Mouse (Mus musculus): ENCODE measurements around the gene Zfp385b. TPM values are rescaled to one million over a fixed set of nuclear protein-coding genes. Genes with fewer than 3 reads are reported as not detected.

The Zfp385b gene
- polyA plus RNA-seq (2012; fragmentation: generic; extraction: Trizol), result 0.28 TPM

- Histone ChIP-seq H3K36me3 (ENCODE audit: control insufficient read depth, insufficient read depth) (no peaks in the 10 kb centered on the region), H3K27me3 (ENCODE audit: control insufficient read depth, insufficient read depth, insufficient read length) (peaks cover 4% of the 10 kb centered on the region), H3K4me3 (no peak within 1 kb of the TSS), H3K4me2 (ENCODE audit: low read depth) (no peak within 1 kb of the TSS), H3ac (ENCODE audit: control insufficient read depth, insufficient read length) (no peak within 1 kb of the TSS), H3K79me2 (ENCODE audit: control insufficient read depth, insufficient read depth) (no peaks in the 10 kb centered on the region)
- no peak for TF ChIP-seq MAX (IDR thresholded peaks at IDR 0.05; ENCODE audit: low read depth)
- no peak for TF ChIP-seq MYOG (IDR thresholded peaks at IDR 0.05; ENCODE audit: control insufficient read depth in 1 of 3, insufficient read depth in 1 of 3, insufficient read length in 2 of 3, low read depth in 2 of 3)
- no peak for TF ChIP-seq CEBPB (IDR thresholded peaks at IDR 0.05; ENCODE audit: insufficient read depth, poor library complexity, severe bottlenecking)
- no peak for TF ChIP-seq MYOD1 (IDR thresholded peaks at IDR 0.05; ENCODE audit: control insufficient read depth in 1 of 3, insufficient read length in 2 of 3, low read depth in 2 of 3)
- no peak for TF ChIP-seq POLR2A (IDR thresholded peaks at IDR 0.05; ENCODE audit: insufficient read length, low read depth)
- TF ChIP-seq TCF12 (IDR thresholded peaks at IDR 0.05; ENCODE audit: insufficient read depth, poor library complexity, severe bottlenecking), result no peak
- TF ChIP-seq TCF3 (IDR thresholded peaks at IDR 0.05; ENCODE audit: insufficient read length, low read depth), result no peak
- no peak for TF ChIP-seq E2F4 (IDR thresholded peaks at IDR 0.05; ENCODE audit: insufficient read depth)
- no peak for TF ChIP-seq USF1 (IDR thresholded peaks at IDR 0.05; ENCODE audit: low read depth)
- no peak for TF ChIP-seq SRF (IDR thresholded peaks at IDR 0.05; ENCODE audit: control insufficient read depth, insufficient read length, low read depth)
- TF ChIP-seq POLR2AphosphoS2 (IDR thresholded peaks at IDR 0.05; ENCODE audit: insufficient read length, low read depth), result no peak
Observed at GRCm38 (mm10) chr2:77819539-77819938, at the start of gene Zfp385b. TSS of gene Zfp385b (minus strand) at chr2:77819639.

- TF ChIP-seq SRF (IDR thresholded peaks at IDR 0.05; ENCODE audit: control insufficient read depth, insufficient read length, low read depth), result no peak
- no peak for TF ChIP-seq REST (IDR thresholded peaks at IDR 0.05; ENCODE audit: insufficient read depth, insufficient read length)
- no peak for TF ChIP-seq E2F4 (IDR thresholded peaks at IDR 0.05; ENCODE audit: insufficient read depth)
- TF ChIP-seq USF1 (IDR thresholded peaks at IDR 0.05; ENCODE audit: low read depth), result no peak
- no peak for TF ChIP-seq POLR2A (IDR thresholded peaks at IDR 0.05; ENCODE audit: insufficient read length, low read depth)
- TF ChIP-seq TCF3 (IDR thresholded peaks at IDR 0.05; ENCODE audit: insufficient read length, low read depth), result no peak
- no peak for TF ChIP-seq MYOD1 (IDR thresholded peaks at IDR 0.05; ENCODE audit: control insufficient read depth in 1 of 3, insufficient read length in 2 of 3, low read depth in 2 of 3)
- TF ChIP-seq CEBPB (IDR thresholded peaks at IDR 0.05; ENCODE audit: insufficient read depth, poor library complexity, severe bottlenecking), result no peak
- TF ChIP-seq MYOG (IDR thresholded peaks at IDR 0.05; ENCODE audit: control insufficient read depth in 1 of 3, insufficient read depth in 1 of 3, insufficient read length in 2 of 3, low read depth in 2 of 3), result no peak
- TF ChIP-seq MAX (IDR thresholded peaks at IDR 0.05; ENCODE audit: low read depth), result no peak
- H3K79me2 ChIP-seq (ENCODE audit: control insufficient read depth, insufficient read depth), result no peaks in the 10 kb centered on the region
- no peaks in the 10 kb centered on the region for H3K27me3 ChIP-seq (ENCODE audit: control insufficient read depth, insufficient read depth, insufficient read length)
- H3ac ChIP-seq (ENCODE audit: control insufficient read depth, insufficient read length), result no peak overlapping the region
- no peak overlapping the region for H3K4me2 ChIP-seq (ENCODE audit: low read depth)
- no peak overlapping the region for H3K4me3 ChIP-seq
- H3K36me3 ChIP-seq (ENCODE audit: control insufficient read depth, insufficient read depth), result no peaks in the 10 kb centered on the region
Observed at GRCm38 (mm10) chr2:77863934-77864333, 44.5 kb upstream of the Zfp385b start.

GRCm38 (mm10) chr2:77863522-77863921 lies 44.1 kb upstream of the Zfp385b start:
- TF ChIP-seq MYOD1 (IDR thresholded peaks at IDR 0.05; ENCODE audit: control insufficient read depth in 1 of 3, insufficient read length in 2 of 3, low read depth in 2 of 3) (no peak), CEBPB (IDR thresholded peaks at IDR 0.05; ENCODE audit: insufficient read depth, poor library complexity, severe bottlenecking) (no peak), MAX (IDR thresholded peaks at IDR 0.05; ENCODE audit: low read depth) (no peak)
- no peak overlapping the region for H3ac ChIP-seq (ENCODE audit: control insufficient read depth, insufficient read length)
- no peaks in the 10 kb centered on the region for H3K36me3 ChIP-seq (ENCODE audit: control insufficient read depth, insufficient read depth)
- H3K79me2 ChIP-seq (ENCODE audit: control insufficient read depth, insufficient read depth), result no peaks in the 10 kb centered on the region
- H3K4me3 ChIP-seq, result no peak overlapping the region
- no peak overlapping the region for H3K4me2 ChIP-seq (ENCODE audit: low read depth)
- no peaks in the 10 kb centered on the region for H3K27me3 ChIP-seq (ENCODE audit: control insufficient read depth, insufficient read depth, insufficient read length)

- Histone ChIP-seq H3K36me3 (ENCODE audit: control insufficient read depth, insufficient read depth) (no peaks in the 10 kb centered on the region), H3K79me2 (ENCODE audit: control insufficient read depth, insufficient read depth) (no peaks in the 10 kb centered on the region), H3K4me3 (no peak overlapping the region), H3K27me3 (ENCODE audit: control insufficient read depth, insufficient read depth, insufficient read length) (no peaks in the 10 kb centered on the region), H3ac (ENCODE audit: control insufficient read depth, insufficient read length) (no peak overlapping the region), H3K4me2 (ENCODE audit: low read depth) (no peak overlapping the region)
- no peak for TF ChIP-seq MYOD1 (IDR thresholded peaks at IDR 0.05; ENCODE audit: control insufficient read depth in 1 of 3, insufficient read length in 2 of 3, low read depth in 2 of 3)
- TF ChIP-seq TCF3 (IDR thresholded peaks at IDR 0.05; ENCODE audit: insufficient read length, low read depth), result no peak
- no peak for TF ChIP-seq REST (IDR thresholded peaks at IDR 0.05; ENCODE audit: insufficient read depth, insufficient read length)
- TF ChIP-seq POLR2AphosphoS2 (IDR thresholded peaks at IDR 0.05; ENCODE audit: insufficient read length, low read depth), result no peak
- TF ChIP-seq MYOG (IDR thresholded peaks at IDR 0.05; ENCODE audit: control insufficient read depth in 1 of 3, insufficient read depth in 1 of 3, insufficient read length in 2 of 3, low read depth in 2 of 3), result no peak
- TF ChIP-seq MAX (IDR thresholded peaks at IDR 0.05; ENCODE audit: low read depth), result no peak
- no peak for TF ChIP-seq TCF12 (IDR thresholded peaks at IDR 0.05; ENCODE audit: insufficient read depth, poor library complexity, severe bottlenecking)
- no peak for TF ChIP-seq SRF (IDR thresholded peaks at IDR 0.05; ENCODE audit: control insufficient read depth, insufficient read length, low read depth)
- TF ChIP-seq USF1 (IDR thresholded peaks at IDR 0.05; ENCODE audit: low read depth), result no peak
- TF ChIP-seq E2F4 (IDR thresholded peaks at IDR 0.05; ENCODE audit: insufficient read depth), result no peak
- TF ChIP-seq POLR2A (IDR thresholded peaks at IDR 0.05; ENCODE audit: insufficient read length, low read depth), result no peak
- no peak for TF ChIP-seq CEBPB (IDR thresholded peaks at IDR 0.05; ENCODE audit: insufficient read depth, poor library complexity, severe bottlenecking)
Observed at GRCm38 (mm10) chr2:77841464-77841863, 22.0 kb upstream of the Zfp385b start.

GRCm38 (mm10) chr2:77839587-77839986 lies 20.1 kb upstream of the Zfp385b start:
- Histone ChIP-seq H3K79me2 (ENCODE audit: control insufficient read depth, insufficient read depth) (no peaks in the 10 kb centered on the region), H3K4me2 (ENCODE audit: low read depth) (no peak overlapping the region), H3K36me3 (ENCODE audit: control insufficient read depth, insufficient read depth) (no peaks in the 10 kb centered on the region), H3K27me3 (ENCODE audit: control insufficient read depth, insufficient read depth, insufficient read length) (no peaks in the 10 kb centered on the region), H3ac (ENCODE audit: control insufficient read depth, insufficient read length) (no peak overlapping the region), H3K4me3 (no peak overlapping the region)
- no peak for TF ChIP-seq SRF (IDR thresholded peaks at IDR 0.05; ENCODE audit: control insufficient read depth, insufficient read length, low read depth)
- TF ChIP-seq MAX (IDR thresholded peaks at IDR 0.05; ENCODE audit: low read depth), result no peak
- no peak for TF ChIP-seq REST (IDR thresholded peaks at IDR 0.05; ENCODE audit: insufficient read depth, insufficient read length)
- TF ChIP-seq TCF3 (IDR thresholded peaks at IDR 0.05; ENCODE audit: insufficient read length, low read depth), result no peak
- no peak for TF ChIP-seq USF1 (IDR thresholded peaks at IDR 0.05; ENCODE audit: low read depth)
- TF ChIP-seq CEBPB (IDR thresholded peaks at IDR 0.05; ENCODE audit: insufficient read depth, poor library complexity, severe bottlenecking), result no peak
- no peak for TF ChIP-seq TCF12 (IDR thresholded peaks at IDR 0.05; ENCODE audit: insufficient read depth, poor library complexity, severe bottlenecking)
- no peak for TF ChIP-seq POLR2AphosphoS2 (IDR thresholded peaks at IDR 0.05; ENCODE audit: insufficient read length, low read depth)
- TF ChIP-seq MYOG (IDR thresholded peaks at IDR 0.05; ENCODE audit: control insufficient read depth in 1 of 3, insufficient read depth in 1 of 3, insufficient read length in 2 of 3, low read depth in 2 of 3), result no peak
- TF ChIP-seq POLR2A (IDR thresholded peaks at IDR 0.05; ENCODE audit: insufficient read length, low read depth), result no peak
- TF ChIP-seq E2F4 (IDR thresholded peaks at IDR 0.05; ENCODE audit: insufficient read depth), result no peak
- no peak for TF ChIP-seq MYOD1 (IDR thresholded peaks at IDR 0.05; ENCODE audit: control insufficient read depth in 1 of 3, insufficient read length in 2 of 3, low read depth in 2 of 3)
